Mouse (Mus musculus) embryonic facial prominence, embryonic 12.5 days (tissue): ENCODE data around the gene Rarres1. TPM values are rescaled to one million over a fixed set of nuclear protein-coding genes. Genes with fewer than 3 reads are reported as not detected.

Experiments used
- ATAC-seq: fragments of 200-750 bp; cut with Nextera tagmentation; 2 replicates; pipeline ENCODE4 v1.8.0; 2017; ENCODE audit not compliant: insufficient number of reproducible peaks, insufficient read depth, low FRiP score, low TSS enrichment
- H3K27ac ChIP-seq: fragments of 300-500 bp; sonication (generic); 2 replicates; pipeline ENCODE4 v1.5.1; 2016; ENCODE audit warnings: mild to moderate bottlenecking
- H3K27me3 ChIP-seq: fragments of 300-500 bp; sonication (generic); 2 replicates; pipeline ENCODE4 v1.6.1; 2016; ENCODE audit warnings: mild to moderate bottlenecking, moderate library complexity
- H3K36me3 ChIP-seq: fragments of 300-500 bp; sonication (generic); 2 replicates; pipeline ENCODE4 v1.6.1; 2016; ENCODE audit warnings: mild to moderate bottlenecking
- H3K4me1 ChIP-seq: fragments of 300-500 bp; sonication (generic); 2 replicates; pipeline ENCODE4 v1.6.1; 2016
- H3K4me2 ChIP-seq: fragments of 300-500 bp; sonication (generic); replicated peaks from 2 replicates; pipeline ENCODE4 v1.6.1; 2016; ENCODE audit warnings: mild to moderate bottlenecking, moderate library complexity
- H3K4me3 ChIP-seq: fragments of 300-500 bp; sonication (generic); 2 replicates; pipeline ENCODE4 v1.5.1; 2016; ENCODE audit warnings: mild to moderate bottlenecking
- H3K9ac ChIP-seq: fragments of 300-500 bp; sonication (generic); 2 replicates; pipeline ENCODE4 v1.6.1; 2016; ENCODE audit warnings: mild to moderate bottlenecking, moderate library complexity
- H3K9me3 ChIP-seq: fragments of 300-500 bp; sonication (generic); 2 replicates; pipeline ENCODE4 v1.6.1; 2016; ENCODE audit warnings: mild to moderate bottlenecking, moderate library complexity
- WGBS: fragments of 180-500 bp; shearing (Covaris S2); methylation state at CpG from one replicate; pipeline ENCODE4 v1.1.7; 2016; 5-methylcytosine and 5-hydroxymethylcytosine counted together
- polyA plus RNA-seq: library from polyadenylated mRNA; unstranded; fragments of >200 nt; fragmentation: Nextera tagmentation; extraction: Ambion mirVana; gene quantifications from 2 replicates; pipeline ENCODE4 v1.2.1, GENCODE M21; 2016

Gene Rarres1
- 0.95 and 1.6 TPM in 2 replicates for polyA plus RNA-seq

DNA sequence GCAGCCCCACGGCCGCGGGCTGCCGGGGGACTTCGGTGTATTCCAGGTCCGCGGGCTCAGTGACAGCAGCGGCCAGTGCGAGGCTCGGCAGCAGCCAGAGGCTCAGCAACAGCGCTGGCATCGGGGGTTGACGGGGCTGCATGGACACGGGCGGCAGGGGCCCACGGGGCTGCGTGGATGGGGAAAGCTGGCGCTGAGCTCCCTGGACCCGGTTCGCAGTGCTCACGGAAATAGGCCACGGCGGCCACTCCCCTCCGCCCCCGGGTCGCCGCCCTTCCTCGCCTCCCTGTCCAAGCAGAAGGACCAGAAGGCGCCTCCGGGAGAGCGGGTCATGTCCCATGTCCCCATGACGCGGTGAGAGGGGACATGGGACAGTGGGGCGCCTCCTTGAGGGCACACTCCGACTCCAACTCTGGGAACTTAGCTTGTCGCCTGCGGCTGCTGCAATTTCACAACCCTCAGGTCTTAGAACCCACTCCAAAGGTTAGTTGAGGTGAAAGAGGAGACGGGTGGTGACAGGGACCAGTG is at the start of gene Rarres1:
TSS of gene Rarres1 (minus strand) at position 250 of the 528 bp plus-strand sequence.
- no peak within 1 kb of the TSS for H3K27ac ChIP-seq
- no peaks in the 10 kb centered on the region for H3K4me1 ChIP-seq
- no peak for ATAC-seq
- peak within 1 kb of the TSS; percentile 56 for H3K9ac ChIP-seq
- peak within 1 kb of the TSS; percentile 52 for H3K4me3 ChIP-seq
- H3K27me3 ChIP-seq, result peaks cover 37% of the 10 kb centered on the region
- 2% methylated on average over 38 of the region's 38 CpGs for WGBS
- H3K4me2 ChIP-seq, result peak within 1 kb of the TSS; percentile 100
- H3K36me3 ChIP-seq, result no peaks in the 10 kb centered on the region
- no peaks in the 10 kb centered on the region for H3K9me3 ChIP-seq

DNA sequence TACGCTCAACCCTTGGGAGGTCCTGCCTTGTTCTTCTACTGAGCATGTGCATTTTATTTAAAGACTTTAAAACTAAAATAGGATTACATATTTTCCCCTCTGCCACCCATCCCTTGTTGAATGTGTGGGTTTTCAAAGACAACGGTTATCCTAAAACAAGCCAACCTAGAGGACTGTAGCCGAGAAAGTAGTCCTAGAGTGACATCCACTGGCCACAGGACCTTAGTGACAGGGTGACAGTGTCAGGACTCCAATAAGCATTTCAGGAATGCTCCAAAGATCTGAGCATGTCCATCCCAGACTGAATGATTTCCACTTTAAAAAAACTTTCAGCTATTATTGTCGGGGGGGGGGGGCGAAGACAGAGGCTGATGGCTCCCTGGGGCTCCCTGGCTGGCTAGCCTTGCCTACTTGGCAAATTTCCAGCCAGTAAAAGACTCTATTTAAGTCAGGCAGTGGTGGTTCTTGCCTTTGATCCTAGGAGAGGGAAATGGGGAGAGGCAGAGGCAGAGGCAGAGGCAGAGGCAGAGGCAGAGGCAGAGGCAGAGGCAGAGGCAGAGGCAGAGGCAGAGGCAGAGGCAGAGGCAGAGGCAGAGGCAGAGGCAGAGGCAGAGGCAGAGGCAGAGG is 49.5 kb upstream of the Rarres1 start:
- H3K4me1 ChIP-seq, result no peaks in the 10 kb centered on the region
- H3K9ac ChIP-seq, result no peak overlapping the region
- no peaks in the 10 kb centered on the region for H3K36me3 ChIP-seq
- H3K4me3 ChIP-seq, result no peak overlapping the region
- H3K4me2 ChIP-seq, result no peak overlapping the region
- no peaks in the 10 kb centered on the region for H3K9me3 ChIP-seq
- 55% methylated on average over 5 of the region's 5 CpGs for WGBS
- ATAC-seq, result no peak
- H3K27me3 ChIP-seq, result no peaks in the 10 kb centered on the region
- H3K27ac ChIP-seq, result no peak overlapping the region

DNA sequence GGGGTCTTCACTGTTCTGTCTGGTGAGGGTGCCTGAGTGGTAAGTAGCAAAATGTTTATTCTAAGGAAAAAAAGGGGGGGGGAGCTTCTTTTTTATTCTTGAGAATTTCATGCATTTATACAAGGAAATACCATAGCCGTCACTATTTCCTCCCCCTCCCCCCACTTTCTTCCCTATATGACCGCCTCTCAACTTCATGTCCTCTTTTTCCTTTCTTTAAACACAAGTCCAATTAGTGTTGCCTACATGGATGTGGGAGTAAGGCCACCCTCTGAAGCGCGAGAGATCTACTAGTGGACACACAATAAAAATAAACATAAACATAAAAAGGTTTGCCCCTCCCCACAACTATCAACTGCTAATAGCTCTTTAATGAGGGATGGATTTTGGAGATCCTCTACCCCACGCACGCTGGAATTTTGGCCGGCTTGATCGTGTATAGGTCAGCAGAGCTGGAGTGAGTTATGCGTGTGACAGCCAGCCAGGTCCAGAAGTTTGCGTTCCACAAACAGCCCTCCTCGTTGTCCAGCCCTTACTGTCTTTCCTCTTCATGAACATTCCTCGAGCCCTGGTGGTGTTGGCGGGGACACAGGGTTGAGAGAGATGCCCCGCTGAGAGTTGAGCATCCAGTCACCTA is 42.5 kb upstream of the Rarres1 start:
- WGBS, result 83% methylated on average over 14 of the region's 14 CpGs
- no peak for ATAC-seq
- no peaks in the 10 kb centered on the region for H3K4me1 ChIP-seq

DNA sequence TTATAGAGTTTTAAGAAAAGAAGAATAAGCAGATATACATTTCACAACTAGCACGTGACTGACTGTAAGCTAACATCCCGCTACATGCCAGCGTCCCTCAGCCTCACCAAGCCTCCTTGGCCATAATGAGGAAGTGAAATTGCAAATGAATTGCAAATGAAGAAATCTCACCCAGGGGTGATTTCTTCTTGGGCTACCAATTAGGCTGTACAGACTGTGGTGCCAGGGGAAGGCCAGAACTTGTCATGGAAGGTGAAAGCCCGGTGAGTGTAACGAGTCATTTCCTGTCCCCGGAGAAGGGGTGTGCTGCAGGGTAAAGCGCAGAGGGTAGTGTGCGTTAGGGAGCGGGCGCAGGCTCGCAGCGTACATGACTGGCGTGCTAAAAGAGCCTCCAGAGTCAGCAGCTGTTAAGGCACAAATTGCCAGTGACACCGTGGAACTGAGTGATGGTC is 41.9 kb upstream of the Rarres1 start:
- Histone ChIP-seq H3K9me3 (no peaks in the 10 kb centered on the region), H3K36me3 (no peaks in the 10 kb centered on the region), H3K9ac (no peak overlapping the region), H3K27ac (no peak overlapping the region), H3K4me2 (peak overlapping the region; percentile 26), H3K4me1 (no peaks in the 10 kb centered on the region), H3K27me3 (no peaks in the 10 kb centered on the region), H3K4me3 (no peak overlapping the region)
- no peak for ATAC-seq
- WGBS, result 44% methylated on average over 14 of the region's 14 CpGs

More for the DNA sequence above, 42.5 kb upstream of the Rarres1 start:
- H3K27ac ChIP-seq, result no peak overlapping the region
- H3K9me3 ChIP-seq, result no peaks in the 10 kb centered on the region
- H3K4me3 ChIP-seq, result no peak overlapping the region
- no peak overlapping the region for H3K9ac ChIP-seq
- no peaks in the 10 kb centered on the region for H3K36me3 ChIP-seq
- no peak overlapping the region for H3K4me2 ChIP-seq
- no peaks in the 10 kb centered on the region for H3K27me3 ChIP-seq

DNA sequence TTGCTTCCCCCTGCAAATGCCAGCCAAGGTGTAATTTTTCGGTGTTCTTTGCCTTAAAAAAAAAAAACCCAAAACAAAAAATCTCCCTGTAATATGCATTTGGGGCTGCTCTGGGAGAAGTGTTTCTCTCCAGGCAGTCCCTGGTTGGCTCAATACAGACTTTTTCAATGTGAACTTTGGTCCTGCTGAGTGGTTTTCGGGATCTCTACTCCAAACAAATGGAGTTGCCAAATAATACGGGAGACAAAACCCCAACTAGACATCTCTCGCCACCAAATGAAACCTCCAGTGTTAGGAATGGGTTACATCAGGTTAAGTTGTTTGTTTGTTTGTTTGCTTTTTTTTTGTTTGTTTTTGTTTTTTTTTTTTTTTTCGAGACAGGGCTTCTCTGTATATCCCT is 39.9 kb upstream of the Rarres1 start:
- no peaks in the 10 kb centered on the region for H3K4me1 ChIP-seq
- H3K4me2 ChIP-seq, result no peak overlapping the region
- H3K9me3 ChIP-seq, result no peaks in the 10 kb centered on the region
- ATAC-seq, result no peak
- no peaks in the 10 kb centered on the region for H3K36me3 ChIP-seq
- no peak overlapping the region for H3K4me3 ChIP-seq
- H3K9ac ChIP-seq, result no peak overlapping the region
- WGBS, result 82% methylated on average over 5 of the region's 5 CpGs
- no peaks in the 10 kb centered on the region for H3K27me3 ChIP-seq
- H3K27ac ChIP-seq, result no peak overlapping the region

DNA sequence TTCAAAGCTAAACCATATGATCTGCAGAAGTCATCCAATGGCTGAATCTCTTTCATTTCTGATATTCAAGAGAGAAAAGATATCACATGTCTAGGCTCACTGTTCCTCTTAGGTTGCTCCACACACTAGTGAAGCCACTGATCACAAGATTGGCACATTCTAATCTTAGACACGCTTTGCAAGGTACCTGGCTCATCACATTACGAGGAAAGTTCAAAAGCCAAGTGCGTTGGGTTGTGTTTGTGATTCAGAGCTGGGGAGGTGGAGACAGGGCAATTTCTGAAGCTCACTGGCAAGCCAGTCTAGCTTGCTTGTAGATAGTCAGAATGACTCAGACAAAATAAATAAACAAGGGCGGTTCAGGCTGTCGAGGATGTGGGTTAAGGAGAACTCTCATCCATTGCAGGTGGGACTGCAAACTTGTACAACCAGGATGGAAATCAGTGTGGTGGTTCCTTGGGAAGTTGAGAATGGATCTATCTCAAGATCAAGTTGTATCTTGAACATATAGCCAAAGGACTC is 38.7 kb upstream of the Rarres1 start:
- Histone ChIP-seq H3K4me3 (no peak overlapping the region), H3K9me3 (no peaks in the 10 kb centered on the region), H3K4me2 (no peak overlapping the region), H3K4me1 (no peaks in the 10 kb centered on the region), H3K27ac (no peak overlapping the region), H3K36me3 (no peaks in the 10 kb centered on the region), H3K9ac (no peak overlapping the region), H3K27me3 (no peaks in the 10 kb centered on the region)
- WGBS, result 82% methylated on average over 5 of the region's 5 CpGs
- no peak for ATAC-seq

DNA sequence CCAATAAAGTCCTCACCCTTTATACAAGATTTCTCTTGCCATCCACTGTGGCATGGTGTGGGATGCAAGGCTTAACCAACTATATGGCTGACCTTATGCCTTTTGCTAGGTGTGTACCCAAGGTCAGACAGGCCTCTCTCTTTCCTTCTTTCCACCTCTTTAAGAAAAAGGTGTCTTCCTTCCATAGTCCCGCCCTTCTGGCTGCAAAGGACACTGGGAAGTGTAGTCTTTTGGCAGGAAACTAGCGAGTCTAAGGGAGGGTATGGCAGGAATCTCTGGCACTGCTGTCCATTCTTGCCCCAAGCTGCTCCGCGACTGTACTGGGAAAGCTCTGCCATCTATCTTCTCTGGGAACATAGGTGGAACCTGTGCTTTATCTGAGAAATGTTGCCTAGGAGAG is 38.0 kb upstream of the Rarres1 start:
- H3K27me3 ChIP-seq, result no peaks in the 10 kb centered on the region
- no peak overlapping the region for H3K9ac ChIP-seq
- WGBS, result 36% methylated on average over 4 of the region's 4 CpGs
- H3K36me3 ChIP-seq, result no peaks in the 10 kb centered on the region
- no peak overlapping the region for H3K4me2 ChIP-seq
- no peak for ATAC-seq
- H3K9me3 ChIP-seq, result no peaks in the 10 kb centered on the region
- H3K4me3 ChIP-seq, result no peak overlapping the region
- no peak overlapping the region for H3K27ac ChIP-seq
- H3K4me1 ChIP-seq, result no peaks in the 10 kb centered on the region

DNA sequence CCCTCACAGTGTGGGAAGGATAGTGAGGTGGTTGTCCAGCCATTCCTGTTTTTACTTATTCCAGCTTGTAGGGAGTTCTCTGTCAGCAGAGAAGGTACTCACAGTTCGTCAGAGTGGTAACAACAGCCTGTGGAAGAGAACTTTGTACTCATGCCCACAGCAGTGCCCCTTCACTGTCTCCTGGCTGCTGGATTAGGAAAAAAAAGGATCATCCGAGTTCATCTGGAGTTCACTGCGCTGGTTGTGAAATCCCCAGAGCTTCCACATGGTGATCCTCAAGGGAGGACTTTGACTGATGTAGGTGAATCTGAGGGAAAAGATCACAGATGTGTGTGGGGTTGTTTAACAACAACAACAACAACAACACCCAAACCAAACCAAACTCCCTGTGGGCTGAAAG is 35.9 kb upstream of the Rarres1 start:
- H3K27ac ChIP-seq, result no peak overlapping the region
- H3K4me2 ChIP-seq, result no peak overlapping the region
- no peak overlapping the region for H3K9ac ChIP-seq
- 73% methylated on average over 3 of the region's 3 CpGs for whole genome bisulfite sequencing
- no peaks in the 10 kb centered on the region for H3K9me3 ChIP-seq
- no peak for ATAC-seq
- no peaks in the 10 kb centered on the region for H3K27me3 ChIP-seq
- H3K4me1 ChIP-seq, result no peaks in the 10 kb centered on the region
- no peak overlapping the region for H3K4me3 ChIP-seq
- no peaks in the 10 kb centered on the region for H3K36me3 ChIP-seq

DNA sequence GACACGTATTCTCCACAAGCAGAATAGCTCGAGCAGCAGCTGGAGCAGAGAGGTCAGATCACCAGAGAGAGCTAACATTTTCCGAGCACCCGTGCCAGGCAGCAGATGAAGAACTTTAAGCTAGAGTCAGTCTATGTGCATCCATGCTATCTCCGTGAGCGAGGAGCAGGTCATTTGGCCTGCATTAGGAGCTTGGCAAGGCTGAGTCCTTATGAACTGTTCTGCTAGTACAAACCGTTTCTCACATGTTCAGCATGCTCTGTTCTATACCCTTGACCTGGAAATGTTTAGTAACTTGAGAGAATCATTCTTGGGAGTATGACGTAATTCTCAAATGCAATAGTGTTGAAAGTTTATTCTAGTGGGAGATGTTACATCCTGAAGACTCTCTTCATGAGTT is 28.3 kb upstream of the Rarres1 start:
- Histone ChIP-seq H3K27ac (no peak overlapping the region), H3K9me3 (no peaks in the 10 kb centered on the region), H3K4me3 (no peak overlapping the region), H3K27me3 (no peaks in the 10 kb centered on the region), H3K4me1 (no peaks in the 10 kb centered on the region), H3K9ac (no peak overlapping the region), H3K4me2 (no peak overlapping the region), H3K36me3 (no peaks in the 10 kb centered on the region)
- WGBS, result 69% methylated on average over 8 of the region's 8 CpGs
- no peak for ATAC-seq

DNA sequence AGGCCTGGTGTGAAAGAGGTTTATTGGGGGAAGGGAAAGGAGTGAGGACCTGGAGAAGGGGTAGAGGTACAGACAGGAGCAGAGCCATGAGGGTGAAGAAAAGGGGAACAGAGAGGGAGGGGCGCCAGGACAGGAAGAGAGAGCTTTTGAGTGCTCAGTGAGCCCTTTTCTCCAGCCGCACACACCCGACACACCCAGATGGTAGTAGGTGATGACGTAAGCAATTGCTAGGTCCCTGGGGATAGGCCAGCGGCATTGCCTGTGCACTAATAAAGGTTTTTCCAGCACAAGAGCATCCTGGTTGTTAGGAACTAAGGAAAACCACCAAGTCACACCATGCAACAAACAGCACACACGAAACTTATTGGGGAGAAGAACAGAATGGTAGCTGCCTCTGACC is 9.4 kb upstream of the Rarres1 start:
- no peak overlapping the region for H3K27ac ChIP-seq
- no peak overlapping the region for H3K9ac ChIP-seq
- no peak overlapping the region for H3K4me3 ChIP-seq
- no peaks in the 10 kb centered on the region for H3K36me3 ChIP-seq
- WGBS, result 72% methylated on average over 6 of the region's 6 CpGs
- H3K4me1 ChIP-seq, result no peaks in the 10 kb centered on the region
- H3K9me3 ChIP-seq, result no peaks in the 10 kb centered on the region
- no peak for ATAC-seq
- H3K27me3 ChIP-seq, result no peaks in the 10 kb centered on the region
- no peak overlapping the region for H3K4me2 ChIP-seq

DNA sequence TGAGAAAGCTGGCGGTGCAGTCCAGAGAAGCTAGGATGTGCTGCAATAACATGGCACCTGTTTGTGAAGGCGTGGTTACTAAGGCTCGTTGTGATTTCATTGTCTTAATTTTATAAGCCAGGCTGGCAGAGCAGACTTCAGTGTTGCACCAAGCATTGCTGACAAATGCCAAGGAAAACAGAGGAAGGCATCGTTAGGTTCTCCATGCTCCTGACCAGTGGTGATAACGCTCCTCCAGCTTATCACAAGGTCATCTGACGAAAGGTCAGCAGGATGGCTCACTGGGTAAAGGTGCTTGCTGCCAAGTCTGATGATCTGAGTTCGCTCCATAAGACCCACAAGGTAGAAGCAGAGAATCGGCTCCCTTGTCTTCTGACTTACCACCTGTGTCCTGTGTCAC is 7.4 kb upstream of the Rarres1 start:
- 89% methylated on average over 8 of the region's 8 CpGs for WGBS
- no peak overlapping the region for H3K4me3 ChIP-seq
- no peak for ATAC-seq
- no peak overlapping the region for H3K27ac ChIP-seq
- H3K9me3 ChIP-seq, result no peaks in the 10 kb centered on the region
- no peaks in the 10 kb centered on the region for H3K27me3 ChIP-seq
- H3K9ac ChIP-seq, result no peak overlapping the region
- no peaks in the 10 kb centered on the region for H3K36me3 ChIP-seq
- H3K4me1 ChIP-seq, result no peaks in the 10 kb centered on the region
- H3K4me2 ChIP-seq, result no peak overlapping the region

DNA sequence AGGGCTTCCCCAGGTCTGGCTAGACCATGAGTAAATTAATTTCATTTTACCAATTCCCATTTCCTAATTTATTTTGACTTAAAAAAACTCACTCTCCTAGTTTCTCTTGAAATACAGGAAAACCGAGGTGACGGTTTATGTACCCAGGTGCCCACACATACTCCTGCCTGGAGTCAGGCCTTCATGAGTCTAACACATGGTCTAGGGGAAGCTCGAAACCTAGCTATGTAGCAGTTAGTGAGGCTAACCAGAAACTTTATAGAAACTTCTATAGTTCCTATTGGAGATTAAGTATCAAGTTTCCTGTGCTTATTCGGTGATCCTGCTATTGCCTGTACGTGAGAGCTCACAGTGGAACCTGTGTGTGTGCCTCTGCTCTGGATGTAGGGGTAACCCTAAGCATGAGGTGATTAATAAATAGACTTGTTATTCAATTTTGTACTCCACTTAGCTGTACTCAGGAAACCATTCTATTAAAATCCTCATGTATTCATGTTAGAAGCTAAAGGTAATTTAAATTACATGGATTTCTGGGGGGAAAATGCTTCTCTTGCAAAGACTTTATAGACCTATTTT is 5.3 kb upstream of the Rarres1 start:
- H3K36me3 ChIP-seq, result no peaks in the 10 kb centered on the region
- no peaks in the 10 kb centered on the region for H3K4me1 ChIP-seq
- no peak overlapping the region for H3K9ac ChIP-seq
- no peak for ATAC-seq
- H3K4me2 ChIP-seq, result no peak overlapping the region
- peaks cover 19% of the 10 kb centered on the region for H3K27me3 ChIP-seq
- no peak overlapping the region for H3K27ac ChIP-seq
- WGBS, result 69% methylated on average over 5 of the region's 5 CpGs
- no peak overlapping the region for H3K4me3 ChIP-seq
- H3K9me3 ChIP-seq, result no peaks in the 10 kb centered on the region
